Mouse (Mus musculus): Measurements from ENCODE around the gene Krt87. TPM values are rescaled to one million over a fixed set of nuclear protein-coding genes. Genes with fewer than 3 reads are reported as not detected.

Krt87 gene
- polyA plus RNA-seq, 2 experiments = 0.73 to 0.89 TPM

DNA sequence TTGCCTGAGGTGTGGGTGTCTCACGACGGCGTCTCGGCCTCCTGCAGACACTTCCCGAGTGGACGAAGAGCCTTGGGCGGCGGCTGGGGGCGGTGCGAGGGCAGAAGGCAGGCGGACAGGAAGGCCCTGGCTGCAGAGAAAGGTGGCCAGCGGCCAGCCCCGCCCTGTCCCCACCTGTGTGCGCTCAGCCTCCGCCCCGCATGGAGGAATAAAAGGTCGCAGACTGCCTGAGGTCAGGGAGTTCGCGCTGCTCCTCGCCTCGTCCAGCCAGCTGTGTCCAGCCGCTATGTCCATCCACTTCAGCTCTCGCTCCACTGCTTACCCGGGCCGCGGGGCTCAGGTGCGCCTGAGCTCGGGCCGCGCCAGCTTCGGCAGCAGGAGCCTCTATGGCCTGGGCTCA is 26.4 kb downstream of the Krt87 start:
- DNase-seq (ENCODE audit: low spot score) (no peak), ATAC-seq (ENCODE audit: low FRiP score, low read depth) (no peak)
- Histone ChIP-seq H3K27me3 (ENCODE audit: control insufficient read depth, insufficient read depth, low read length) (peaks cover 13% of the 10 kb centered on the region), H3K4me1 (ENCODE audit: control insufficient read depth, insufficient read depth, low read length) (peaks cover 11% of the 10 kb centered on the region; the same call in 1 of the 2 replicates), H3K9me3 (ENCODE audit: control insufficient read depth, low read length) (no peaks in the 10 kb centered on the region), H3K27ac (replicated peaks; ENCODE audit: low read depth, low read length) (no peak overlapping the region), H3K36me3 (ENCODE audit: control insufficient read depth, insufficient read depth, low read length) (no peaks in the 10 kb centered on the region), H3K9ac (ENCODE audit: low read depth, low read length, severe bottlenecking) (no peak overlapping the region), H3K4me3 (replicated peaks; ENCODE audit: low read length) (peak overlapping the region; percentile 13), H3K4me2 (replicated peaks; ENCODE audit: low read depth, low read length, severe bottlenecking) (peak overlapping the region; percentile 19; the same call in 1 of the 2 replicates)
- no peak for TF ChIP-seq POLR2A (IDR thresholded peaks at IDR 0.05; ENCODE audit: borderline replicate concordance, extremely low read depth, insufficient read depth, insufficient read length)
- 25% methylated on average over 28 of the region's 31 CpGs for WGBS

DNA sequence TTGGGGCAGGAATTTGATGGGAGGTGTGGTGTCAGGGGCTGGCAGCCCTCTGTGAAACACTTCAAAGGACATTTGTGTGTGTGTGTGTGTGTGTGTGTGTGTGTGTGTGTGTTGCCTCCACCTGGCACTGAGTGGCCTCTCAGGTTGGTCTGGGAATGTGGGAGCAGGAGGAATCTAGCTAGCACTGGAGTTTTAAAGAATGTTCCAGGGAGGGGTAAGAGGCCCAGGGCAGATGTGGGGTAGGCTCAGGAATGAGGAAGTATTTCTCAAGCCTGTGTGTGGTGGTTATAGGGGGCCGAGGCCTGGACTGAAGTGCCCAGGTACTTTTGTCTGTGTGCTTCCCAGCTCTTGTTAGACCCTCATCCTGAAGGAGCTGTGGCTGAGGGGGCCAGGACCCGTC is 27.8 kb downstream of the Krt87 start, which contains the start of gene Krt7:
Gene Krt7 (plus strand): TSS at position 269 of the 400 bp plus-strand sequence.
- TF ChIP-seq POLR2A (IDR thresholded peaks at IDR 0.05; ENCODE audit: borderline replicate concordance, extremely low read depth, insufficient read depth, insufficient read length) = no peak
- no peaks in the 10 kb centered on the region for H3K9me3 ChIP-seq (ENCODE audit: control insufficient read depth, low read length)
- 0 out of 2 replicates have a peak within 1 kb of the TSS, but pooled peaks have one; percentile 10 for H3K27ac ChIP-seq (replicated peaks; ENCODE audit: low read depth, low read length)

DNA sequence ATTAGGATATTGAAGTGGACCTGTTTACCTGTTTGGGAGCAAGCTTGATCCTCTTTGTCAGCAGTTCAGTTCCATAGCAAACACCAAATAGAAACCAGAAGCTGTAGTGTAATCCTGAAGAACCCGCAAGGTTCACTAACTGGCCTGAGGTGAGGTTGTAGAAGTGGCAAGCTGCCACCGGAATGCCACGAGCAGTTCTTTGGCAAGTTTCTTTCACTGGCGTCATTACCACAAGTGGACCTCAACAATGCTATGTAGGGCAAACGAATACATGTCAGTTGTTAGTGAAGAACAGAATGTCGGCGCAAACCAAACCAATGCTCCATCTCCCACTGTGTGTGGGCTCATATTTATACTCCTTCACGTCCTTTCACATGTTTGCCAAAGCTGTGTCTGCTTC is 40.3 kb downstream of the Krt87 start:
- TF ChIP-seq POLR2A (IDR thresholded peaks at IDR 0.05; ENCODE audit: borderline replicate concordance, extremely low read depth, insufficient read depth, insufficient read length) = no peak
- no peaks in the 10 kb centered on the region for H3K9me3 ChIP-seq (ENCODE audit: control insufficient read depth, low read length)
- no peak overlapping the region for H3K9ac ChIP-seq (ENCODE audit: low read depth, low read length, severe bottlenecking)
- WGBS = 79% methylated on average over 8 of the region's 8 CpGs
- no peak overlapping the region for H3K4me2 ChIP-seq (replicated peaks; ENCODE audit: low read depth, low read length, severe bottlenecking)
- ATAC-seq (ENCODE audit: low FRiP score, low read depth) = no peak
- no peak overlapping the region for H3K4me3 ChIP-seq (replicated peaks; ENCODE audit: low read length)
- no peaks in the 10 kb centered on the region for H3K27me3 ChIP-seq (ENCODE audit: control insufficient read depth, insufficient read depth, low read length)
- H3K4me1 ChIP-seq (ENCODE audit: control insufficient read depth, insufficient read depth, low read length) = peaks cover 12% of the 10 kb centered on the region
- no peaks in the 10 kb centered on the region for H3K36me3 ChIP-seq (ENCODE audit: control insufficient read depth, insufficient read depth, low read length)
- no peak overlapping the region for H3K27ac ChIP-seq (replicated peaks; ENCODE audit: low read depth, low read length)
- DNase-seq (ENCODE audit: low spot score) = no peak

More for the DNA sequence above, 27.8 kb downstream of the Krt87 start, which contains the start of gene Krt7:
- peaks cover 13% of the 10 kb centered on the region for H3K27me3 ChIP-seq (ENCODE audit: control insufficient read depth, insufficient read depth, low read length)
- no peaks in the 10 kb centered on the region for H3K36me3 ChIP-seq (ENCODE audit: control insufficient read depth, insufficient read depth, low read length)
- peaks cover 11% of the 10 kb centered on the region; the same call in 1 of the 2 replicates for H3K4me1 ChIP-seq (ENCODE audit: control insufficient read depth, insufficient read depth, low read length)
- no peak within 1 kb of the TSS for H3K4me3 ChIP-seq (replicated peaks; ENCODE audit: low read length)
- 0 out of 2 replicates have a peak within 1 kb of the TSS, but pooled peaks have one; percentile 14 for H3K9ac ChIP-seq (ENCODE audit: low read depth, low read length, severe bottlenecking)
- ATAC-seq (ENCODE audit: low FRiP score, low read depth) = no peak
- DNase-seq (ENCODE audit: low spot score) = peak; percentile 24
- WGBS = 29% methylated on average over 2 of the region's 2 CpGs
- H3K4me2 ChIP-seq (replicated peaks; ENCODE audit: low read depth, low read length, severe bottlenecking) = no peak within 1 kb of the TSS; the same call in 1 of the 2 replicates

DNA sequence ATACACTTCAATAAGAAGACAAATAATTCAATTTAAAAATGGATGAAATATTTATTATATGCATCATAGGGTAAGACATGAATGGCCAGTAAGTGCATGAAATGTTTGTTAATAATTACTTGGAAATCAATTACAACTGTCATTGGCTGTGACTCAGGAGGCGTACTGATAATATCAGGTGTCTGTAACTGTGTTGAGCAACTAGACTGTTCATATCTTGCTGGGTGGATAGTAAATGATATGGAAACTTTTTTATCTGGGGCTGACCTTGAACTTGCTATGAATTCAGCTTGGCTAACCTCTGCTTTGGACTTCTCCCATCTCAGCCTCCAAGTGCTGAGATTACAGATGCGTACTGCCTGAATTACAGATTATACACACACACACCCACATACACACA is 40.9 kb downstream of the Krt87 start:
- Histone ChIP-seq H3K4me2 (replicated peaks; ENCODE audit: low read depth, low read length, severe bottlenecking) (no peak overlapping the region), H3K27ac (replicated peaks; ENCODE audit: low read depth, low read length) (no peak overlapping the region), H3K9ac (ENCODE audit: low read depth, low read length, severe bottlenecking) (no peak overlapping the region), H3K4me3 (replicated peaks; ENCODE audit: low read length) (no peak overlapping the region), H3K4me1 (ENCODE audit: control insufficient read depth, insufficient read depth, low read length) (peaks cover 12% of the 10 kb centered on the region), H3K36me3 (ENCODE audit: control insufficient read depth, insufficient read depth, low read length) (no peaks in the 10 kb centered on the region), H3K9me3 (ENCODE audit: control insufficient read depth, low read length) (no peaks in the 10 kb centered on the region), H3K27me3 (ENCODE audit: control insufficient read depth, insufficient read depth, low read length) (no peaks in the 10 kb centered on the region)
- ATAC-seq (ENCODE audit: low FRiP score, low read depth) (no peak), DNase-seq (ENCODE audit: low spot score) (no peak)
- TF ChIP-seq POLR2A (IDR thresholded peaks at IDR 0.05; ENCODE audit: borderline replicate concordance, extremely low read depth, insufficient read depth, insufficient read length) = no peak
- WGBS = 85% methylated on average over 2 of the region's 2 CpGs

DNA sequence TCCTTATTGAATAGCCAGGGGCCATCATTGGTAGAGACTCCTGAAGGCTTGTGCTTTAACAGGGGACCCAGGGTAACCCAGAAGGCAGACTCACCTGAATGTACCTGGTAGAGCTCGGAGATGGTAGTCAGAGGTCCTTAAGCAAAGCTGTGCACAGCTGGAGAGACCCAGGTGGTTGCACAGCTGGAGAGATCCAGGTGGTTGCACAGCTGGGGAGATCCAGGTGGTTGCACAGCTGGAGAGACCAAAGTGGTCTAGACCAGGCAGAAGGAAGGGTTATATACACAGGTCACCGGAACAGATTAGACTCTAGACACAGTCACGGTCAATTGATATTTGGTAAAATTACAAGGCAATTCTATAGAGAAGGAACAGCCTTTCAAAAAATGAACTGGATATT is 41.7 kb downstream of the Krt87 start:
- TF ChIP-seq POLR2A (IDR thresholded peaks at IDR 0.05; ENCODE audit: borderline replicate concordance, extremely low read depth, insufficient read depth, insufficient read length) = no peak
- WGBS = 39% methylated on average over 3 of the region's 3 CpGs

More for the DNA sequence above, 41.7 kb downstream of the Krt87 start:
- DNase-seq (ENCODE audit: low spot score) (no peak), ATAC-seq (ENCODE audit: low FRiP score, low read depth) (no peak)
- Histone ChIP-seq H3K36me3 (ENCODE audit: control insufficient read depth, insufficient read depth, low read length) (no peaks in the 10 kb centered on the region), H3K4me2 (replicated peaks; ENCODE audit: low read depth, low read length, severe bottlenecking) (no peak overlapping the region), H3K4me1 (ENCODE audit: control insufficient read depth, insufficient read depth, low read length) (peaks cover 12% of the 10 kb centered on the region), H3K4me3 (replicated peaks; ENCODE audit: low read length) (no peak overlapping the region), H3K9ac (ENCODE audit: low read depth, low read length, severe bottlenecking) (no peak overlapping the region), H3K27ac (replicated peaks; ENCODE audit: low read depth, low read length) (no peak overlapping the region), H3K9me3 (ENCODE audit: control insufficient read depth, low read length) (no peaks in the 10 kb centered on the region), H3K27me3 (ENCODE audit: control insufficient read depth, insufficient read depth, low read length) (no peaks in the 10 kb centered on the region)

All from limb, embryonic 14.5 days (tissue).